Mouse (Mus musculus) bone marrow macrophage, adult 2 months (primary cell): ENCODE results near the gene Atg101.

Experiments used
- CTCF ChIP-seq: IDR thresholded peaks from 2 replicates; pipeline ENCODE4 v1.5.1; 2012; ENCODE audit warnings: low read depth, mild to moderate bottlenecking, low read length, moderate library complexity
- POLR2A ChIP-seq: IDR thresholded peaks from 2 replicates; pipeline ENCODE4 v1.6.1; 2012; ENCODE audit warnings: mild to moderate bottlenecking, low read depth, low read length, borderline replicate concordance

DNA sequence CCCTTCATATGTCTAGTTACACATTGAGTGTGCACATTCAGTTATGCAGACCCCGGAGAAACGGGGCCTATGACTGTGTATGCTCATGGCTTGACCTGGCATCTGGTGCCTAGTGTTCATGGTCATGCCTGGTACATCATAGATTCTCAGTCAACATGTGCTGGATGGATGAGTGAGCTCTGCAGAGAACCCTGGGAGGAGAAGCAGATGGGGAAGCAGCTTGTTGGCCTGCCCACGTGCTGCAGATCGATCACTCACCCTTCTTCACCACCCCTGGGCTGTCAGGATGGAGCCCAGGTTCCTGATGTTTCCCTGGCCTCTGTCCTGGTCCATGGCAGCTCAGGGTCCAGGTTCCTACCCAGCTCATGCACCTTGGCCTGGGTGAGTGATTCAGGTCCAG, 22.4 kb downstream of the Atg101 start:
- TF ChIP-seq POLR2A (no peak), CTCF (no peak)
